Mouse (Mus musculus) MEL (cell line): ENCODE measurements around the gene Zfp281. TPM values are rescaled to one million over a fixed set of nuclear protein-coding genes. Genes with fewer than 3 reads are reported as not detected.

Experiments
- DNase-seq: peaks from one replicate; pipeline ENCODE4 v3.0.0; 2011; ENCODE audit warnings: low read depth, low spot score
- H3K27ac ChIP-seq: 2 replicates; pipeline ENCODE4 v1.5.1; 2012; ENCODE audit warnings: low read depth, mild to moderate bottlenecking, control low read depth, low read length, moderate library complexity; ENCODE audit not compliant: control insufficient read depth
- H3K27me3 ChIP-seq, 2 experiments: fragments of 150-350 bp in 1 of 2; sonication (generic) in 1 of 2; 2 replicates each; pipeline ENCODE4 v1.6.1; 2012; ENCODE audit warnings: low read length in 2 of 2, mild to moderate bottlenecking in 2 of 2, improper control_type of control experiment in 1 of 2, moderate library complexity in 1 of 2; ENCODE audit not compliant: insufficient read depth in 2 of 2, control insufficient read depth in 1 of 2
- H3K36me3 ChIP-seq, 2 experiments: 2 replicates each; pipeline ENCODE4 v1.6.1; 2012 to 2014; ENCODE audit warnings: low read length in 2 of 2, improper control_type of control experiment in 1 of 2, inconsistent platforms in 1 of 2, mild to moderate bottlenecking in 1 of 2; ENCODE audit not compliant: insufficient read depth in 2 of 2, control insufficient read depth in 1 of 2
- H3K4me1 ChIP-seq, 2 experiments: fragments of 150-350 bp in 1 of 2; sonication (generic) in 1 of 2; 2 replicates each; pipeline ENCODE4 v1.6.1; 2012; ENCODE audit warnings: low read length in 2 of 2, improper control_type of control experiment in 1 of 2, mild to moderate bottlenecking in 1 of 2; ENCODE audit not compliant: insufficient read depth in 2 of 2, control insufficient read depth in 1 of 2
- H3K4me3 ChIP-seq, 2 experiments: fragments of 150-350 bp in 1 of 2; sonication (generic) in 1 of 2; 2 replicates each; pipeline ENCODE4 v1.5.1; 2012; ENCODE audit warnings: low read depth in 2 of 2, low read length in 2 of 2, mild to moderate bottlenecking in 2 of 2, moderate library complexity in 2 of 2, control low read depth in 1 of 2, improper control_type of control experiment in 1 of 2; ENCODE audit not compliant: control insufficient read depth in 1 of 2, insufficient read depth in 1 of 2
- H3K79me2 ChIP-seq: 2 replicates; pipeline ENCODE4 v1.6.1; 2012; ENCODE audit warnings: mild to moderate bottlenecking, low read length, moderate library complexity; ENCODE audit not compliant: control insufficient read depth, poor library complexity, insufficient read depth
- H3K9ac ChIP-seq: 2 replicates; pipeline ENCODE4 v1.6.1; 2012; ENCODE audit warnings: low read depth, mild to moderate bottlenecking, control low read depth, low read length, moderate library complexity; ENCODE audit not compliant: control insufficient read depth, poor library complexity, severe bottlenecking
- H3K9me3 ChIP-seq: fragments of 150-350 bp; sonication (generic); replicated peaks from 2 replicates; pipeline ENCODE4 v1.6.1; 2012; ENCODE audit warnings: mild to moderate bottlenecking, low read length, improper control_type of control experiment, moderate library complexity; ENCODE audit not compliant: insufficient read depth
- CHD2 ChIP-seq: IDR thresholded peaks from 2 replicates; pipeline ENCODE4 v1.6.1; 2011; ENCODE audit warnings: low read length, improper control_type of control experiment
- CTCF ChIP-seq, 3 experiments: IDR thresholded peaks in 2 of 3; conservative IDR thresholded peaks in 1 of 3; 2 replicates each; pipeline ENCODE4 v1.5.1; 2011 to 2012; ENCODE audit warnings: low read length in 3 of 3, low read depth in 2 of 3, mild to moderate bottlenecking in 2 of 3, improper control_type of control experiment in 1 of 3, inconsistent platforms in 1 of 3, mixed read lengths in 1 of 3, moderate library complexity in 1 of 3; ENCODE audit not compliant: control insufficient read depth in 1 of 3, insufficient read depth in 1 of 3, poor library complexity in 1 of 3, severe bottlenecking in 1 of 3
- E2F4 ChIP-seq: IDR thresholded peaks from 2 replicates; pipeline ENCODE4 v1.6.1; 2011; ENCODE audit warnings: low read depth, low read length, improper control_type of control experiment, borderline replicate concordance
- ELF1 ChIP-seq: IDR thresholded peaks from 2 replicates; pipeline ENCODE4 v1.6.1; 2014; ENCODE audit warnings: low read depth, mild to moderate bottlenecking, inconsistent platforms, low read length, improper control_type of control experiment, moderate library complexity
- ETS1 ChIP-seq: IDR thresholded peaks from 2 replicates; pipeline ENCODE4 v1.6.1; 2012; ENCODE audit warnings: low read depth, mild to moderate bottlenecking, inconsistent platforms, low read length, improper control_type of control experiment, moderate library complexity
- GATA1 ChIP-seq: IDR thresholded peaks from 2 replicates; pipeline ENCODE4 v1.6.1; 2011; ENCODE audit warnings: low read depth, low read length, improper control_type of control experiment
- HCFC1 ChIP-seq: IDR thresholded peaks from 2 replicates; pipeline ENCODE4 v1.6.1; 2012; ENCODE audit warnings: low read depth, mild to moderate bottlenecking, inconsistent platforms, low read length, improper control_type of control experiment, moderate library complexity
- MAFK ChIP-seq: IDR thresholded peaks from 2 replicates; pipeline ENCODE4 v1.6.1; 2011; ENCODE audit warnings: low read depth, mild to moderate bottlenecking, low read length, improper control_type of control experiment, borderline replicate concordance
- MAX ChIP-seq: IDR thresholded peaks from 2 replicates; pipeline ENCODE4 v1.6.1; 2011; ENCODE audit warnings: low read length, improper control_type of control experiment
- MAZ ChIP-seq: IDR thresholded peaks from 2 replicates; pipeline ENCODE4 v1.6.1; 2012; ENCODE audit warnings: low read depth, mild to moderate bottlenecking, inconsistent platforms, low read length, improper control_type of control experiment
- MEF2A ChIP-seq: IDR thresholded peaks from 2 replicates; pipeline ENCODE4 v1.6.1; 2014; ENCODE audit warnings: low read depth, mild to moderate bottlenecking, inconsistent platforms, low read length, improper control_type of control experiment; ENCODE audit not compliant: poor library complexity, insufficient replicate concordance, severe bottlenecking; ENCODE audit errors: extremely low read depth
- MXI1 ChIP-seq: IDR thresholded peaks from 2 replicates; pipeline ENCODE4 v1.6.1; 2011; ENCODE audit warnings: mild to moderate bottlenecking, low read depth, low read length, improper control_type of control experiment
- MYC ChIP-seq: IDR thresholded peaks from 2 replicates; pipeline ENCODE4 v1.6.1; 2011; ENCODE audit warnings: low read depth, mild to moderate bottlenecking, low read length, improper control_type of control experiment, moderate library complexity
- NELFE ChIP-seq: IDR thresholded peaks from 2 replicates; pipeline ENCODE4 v1.6.1; 2011; ENCODE audit warnings: low read depth, low read length, improper control_type of control experiment
- NRF1 ChIP-seq: IDR thresholded peaks from 2 replicates; pipeline ENCODE4 v1.6.1; 2014; ENCODE audit warnings: low read depth, mild to moderate bottlenecking, inconsistent platforms, low read length, improper control_type of control experiment, moderate library complexity; ENCODE audit not compliant: poor library complexity, insufficient read depth, severe bottlenecking
- POLR2A ChIP-seq, 2 experiments: IDR thresholded peaks; 2 replicates each; pipeline ENCODE4 v1.6.1; 2011 to 2012; ENCODE audit warnings: low read length in 2 of 2, mild to moderate bottlenecking in 2 of 2, control low read depth in 1 of 2, improper control_type of control experiment in 1 of 2, low read depth in 1 of 2, moderate library complexity in 1 of 2; ENCODE audit not compliant: control insufficient read depth in 1 of 2, insufficient read depth in 1 of 2, poor library complexity in 1 of 2
- POLR2AphosphoS2 ChIP-seq: IDR thresholded peaks from 2 replicates; pipeline ENCODE4 v1.6.1; 2011; ENCODE audit warnings: low read length, improper control_type of control experiment
- POLR2AphosphoS5 ChIP-seq: IDR thresholded peaks from 2 replicates; pipeline ENCODE4 v1.6.1; 2012; ENCODE audit warnings: low read depth, borderline replicate concordance, mild to moderate bottlenecking, inconsistent platforms, low read length, moderate library complexity, mixed read lengths
- RAD21 ChIP-seq: IDR thresholded peaks from 2 replicates; pipeline ENCODE4 v1.6.1; 2011; ENCODE audit warnings: mild to moderate bottlenecking, low read depth, low read length, improper control_type of control experiment
- RCOR1 ChIP-seq: IDR thresholded peaks from 2 replicates; pipeline ENCODE4 v1.6.1; 2012; ENCODE audit warnings: low read depth, mild to moderate bottlenecking, inconsistent platforms, low read length, improper control_type of control experiment
- SIN3A ChIP-seq: IDR thresholded peaks from 2 replicates; pipeline ENCODE4 v1.6.1; 2012; ENCODE audit warnings: low read length, improper control_type of control experiment, inconsistent platforms
- SMC3 ChIP-seq: IDR thresholded peaks from 2 replicates; pipeline ENCODE4 v1.6.1; 2011; ENCODE audit warnings: low read depth, low read length, improper control_type of control experiment
- TBP ChIP-seq: IDR thresholded peaks from 2 replicates; pipeline ENCODE4 v1.8.0; 2011; ENCODE audit warnings: low read depth, low read length, improper control_type of control experiment
- TCF12 ChIP-seq: IDR thresholded peaks from 2 replicates; pipeline ENCODE4 v1.6.1; 2014; ENCODE audit warnings: low read depth, mild to moderate bottlenecking, inconsistent platforms, low read length, improper control_type of control experiment, moderate library complexity
- USF1 ChIP-seq: IDR thresholded peaks from 2 replicates; pipeline ENCODE4 v1.6.1; 2014; ENCODE audit warnings: low read depth, mild to moderate bottlenecking, inconsistent platforms, low read length, improper control_type of control experiment, moderate library complexity
- polyA plus RNA-seq, 2 experiments: library from polyadenylated mRNA; stranded (reverse) in 1 of 2; unstranded in 1 of 2; fragments of >175 nt in 1 of 2; fragments of >200 nt in 1 of 2; gene quantifications; 2 replicates each; pipeline versions ENCODE4 v1.2.1 to v1.2.4; 2012; ENCODE audit warnings: low replicate concordance in 2 of 2, low read depth in 1 of 2; ENCODE audit not compliant: insufficient read length in 2 of 2, insufficient read depth in 1 of 2, missing spikeins in 1 of 2
- total RNA-seq: library from RNA; depleted of rRNA; stranded (reverse); fragments of 300-350 nt; gene quantifications from 2 replicates; pipeline ENCODE4 v1.2.3, GENCODE M21; 2012; rRNA removed

Gene Zfp281
- total RNA-seq: 11.0 and 12.4 TPM in 2 replicates
- 10 to 100 TPM in 1 of 2 experiments, not detected in 1; 10.5 TPM for polyA plus RNA-seq

GRCm38 (mm10) chr1:136624146-136625018 is at the start of gene Zfp281:
Gene Zfp281 (plus strand): TSS chr1:136624901.
- no peaks in the 10 kb centered on the region for H3K9me3 ChIP-seq
- H3K4me3 ChIP-seq: peak within 1 kb of the TSS; percentile 68 to 93
- H3K4me1 ChIP-seq: peaks cover 12 to 19% of the 10 kb centered on the region in 2 experiments; a peak in 3 of 4 replicates
- peak within 1 kb of the TSS; percentile 36 for H3K27ac ChIP-seq
- TF ChIP-seq MYC: peak; percentile 84
- no peak for TF ChIP-seq MAFK
- peak; percentile 84 for TF ChIP-seq MAX
- TF ChIP-seq NELFE: peak; percentile 82
- TF ChIP-seq RAD21: no peak
- TF ChIP-seq POLR2AphosphoS2: no peak; the same call in 1 of the 2 replicates
- no peak for TF ChIP-seq SMC3
- TF ChIP-seq POLR2A (IDR thresholded peaks at IDR 0.05; ENCODE audit: control insufficient read depth in 1 of 2, insufficient read depth in 1 of 2, low read depth in 1 of 2, low read length in 2 of 2, poor library complexity in 1 of 2): peak; percentile 66 to 89; a peak in 3 of 4 replicates
- TF ChIP-seq CHD2: no peak
- TF ChIP-seq TCF12: 0 out of 2 replicates have a peak, but pooled peaks have one; percentile 19
- TF ChIP-seq MAZ: no peak
- no peak for TF ChIP-seq E2F4
- peak; percentile 41; the same call in 1 of the 2 replicates for TF ChIP-seq ETS1
- peak; percentile 58; the same call in 1 of the 2 replicates for TF ChIP-seq ELF1
- peak; percentile 37; the same call in 1 of the 2 replicates for TF ChIP-seq TBP
- peak; percentile 91 for TF ChIP-seq SIN3A
- peak; percentile 81 for TF ChIP-seq HCFC1
- peak; percentile 97 for TF ChIP-seq MXI1
- TF ChIP-seq RCOR1: peak; percentile 24; the same call in 1 of the 2 replicates
- TF ChIP-seq NRF1: peak; percentile 98; the same call in 1 of the 2 replicates
- TF ChIP-seq MEF2A: no peak
- 0 out of 2 replicates have a peak, but pooled peaks have one; percentile 18 for TF ChIP-seq USF1
- no peak for TF ChIP-seq POLR2AphosphoS5
- TF ChIP-seq GATA1: no peak
- TF ChIP-seq CTCF (IDR thresholded peaks at IDR 0.05 in 2 of 3, conservative IDR thresholded peaks at IDR 0.05 in 1 of 3; ENCODE audit: control insufficient read depth in 1 of 3, insufficient read depth in 1 of 3, low read depth in 2 of 3, low read length in 3 of 3, poor library complexity in 1 of 3, severe bottlenecking in 1 of 3): no peak
- DNase-seq: peak; percentile 97
- H3K36me3 ChIP-seq: peaks cover 0 to 35% of the 10 kb centered on the region in 2 experiments; a peak in 3 of 4 replicates
- H3K79me2 ChIP-seq: peaks cover 36% of the 10 kb centered on the region
- no peaks in the 10 kb centered on the region for H3K27me3 ChIP-seq
- peak within 1 kb of the TSS; percentile 90 for H3K9ac ChIP-seq
